Comparison of ENCODE assay signal across 16 mouse cellular contexts in genomic region chr17:73640117-73640480, GRCm38 (mm10).
DNase-seq lines count a peak whose midpoint lies in the region; ATAC-seq and TF ChIP-seq lines count a peak whose summit lies in the region.
"Had no signal": no experiment of that assay in that cellular context is flagged by ENCODE, and none has a peak within 500 bp of the region (broad histone marks: within the 10 kb centered on the region; RNA-seq: fewer than 3 reads in every experiment).

No protein-coding gene starts in this region.

- 0 out of 2 replicates have a peak overlapping the region, but pooled peaks have one; percentile 8 for H3K27ac ChIP-seq in hindbrain, embryonic 14.5 days
- no peak overlapping the region for H3K27ac ChIP-seq in hindbrain, embryonic 11.5 days (ENCODE audit: low read depth, low read length)
- H3K27ac ChIP-seq in kidney, adult 2 months (ENCODE audit: insufficient read depth, low read depth, low read length) = peak overlapping the region; percentile 44
- peak overlapping the region; percentile 81 for H3K27ac ChIP-seq in kidney, embryonic 15.5 days
- no peak overlapping the region for H3K27ac ChIP-seq in limb, embryonic 11.5 days (replicated peaks; ENCODE audit: low read depth, low read length)
- H3K27ac ChIP-seq in liver, embryonic 11.5 days (ENCODE audit: low read depth, low read length) = no peak overlapping the region
- H3K27ac ChIP-seq: embryonic facial prominence, embryonic 15.5 days had no signal

- no peak for TF ChIP-seq CTCF in kidney, adult 2 months (conservative IDR thresholded peaks at IDR 0.05; ENCODE audit: insufficient read depth, insufficient read length, low read depth, low read length)

- H3K27me3 ChIP-seq in hindbrain, embryonic 14.5 days (ENCODE audit: control insufficient read depth, insufficient read depth, low read length) = no peaks in the 10 kb centered on the region
- H3K27me3 ChIP-seq in hindbrain, embryonic 11.5 days (ENCODE audit: control insufficient read depth, insufficient read depth, low read length) = no peaks in the 10 kb centered on the region; the same call in 1 of the 2 replicates
- H3K27me3 ChIP-seq in kidney, adult 2 months (replicated peaks; ENCODE audit: control insufficient read depth, insufficient read depth, low read length) = no peaks in the 10 kb centered on the region
- H3K27me3 ChIP-seq in kidney, embryonic 15.5 days = no peaks in the 10 kb centered on the region
- no peaks in the 10 kb centered on the region for H3K27me3 ChIP-seq in limb, embryonic 11.5 days (ENCODE audit: control insufficient read depth, insufficient read depth, low read length)
- no peaks in the 10 kb centered on the region for H3K27me3 ChIP-seq in liver, embryonic 11.5 days (replicated peaks; ENCODE audit: control insufficient read depth, insufficient read depth, low read length)
- H3K27me3 ChIP-seq: embryonic facial prominence, embryonic 15.5 days; megakaryocyte, embryonic 14.5 days had no signal

- no peak overlapping the region for H3K4me2 ChIP-seq in hindbrain, embryonic 14.5 days (replicated peaks)
- H3K4me2 ChIP-seq in hindbrain, embryonic 11.5 days (replicated peaks; ENCODE audit: low read depth, low read length) = no peak overlapping the region
- H3K4me2 ChIP-seq in kidney, embryonic 15.5 days = peak overlapping the region; percentile 1; the same call in 1 of the 2 replicates
- no peak overlapping the region for H3K4me2 ChIP-seq in limb, embryonic 11.5 days (ENCODE audit: low read depth, severe bottlenecking)
- no peak overlapping the region for H3K4me2 ChIP-seq in liver, embryonic 11.5 days
- H3K4me2 ChIP-seq: embryonic facial prominence, embryonic 15.5 days; heart, embryonic 11.5 days had no signal

- WGBS in hindbrain, embryonic 14.5 days = 48% methylated on average over 3 of the region's 3 CpGs
- WGBS in hindbrain, embryonic 11.5 days = 57% methylated on average over 3 of the region's 3 CpGs
- 29% methylated on average over 3 of the region's 3 CpGs for WGBS in kidney, adult 2 months
- WGBS in kidney, embryonic 15.5 days = 47% methylated on average over 3 of the region's 3 CpGs
- 39% methylated on average over 3 of the region's 3 CpGs for WGBS in limb, embryonic 11.5 days
- WGBS in liver, embryonic 11.5 days = 45% methylated on average over 3 of the region's 3 CpGs

- H3K9ac ChIP-seq in hindbrain, embryonic 14.5 days = no peak overlapping the region
- no peak overlapping the region for H3K9ac ChIP-seq in hindbrain, embryonic 11.5 days (ENCODE audit: low read depth, low read length)
- H3K9ac ChIP-seq in kidney, embryonic 15.5 days = no peak overlapping the region
- no peak overlapping the region for H3K9ac ChIP-seq in limb, embryonic 11.5 days (ENCODE audit: low read length)
- H3K9ac ChIP-seq in liver, embryonic 11.5 days (ENCODE audit: low read depth, low read length) = no peak overlapping the region
- H3K9ac ChIP-seq: embryonic facial prominence, embryonic 15.5 days had no signal

- no peak for TF ChIP-seq POLR2A in kidney, adult 2 months (IDR thresholded peaks at IDR 0.05; ENCODE audit: low read depth, low read length)

- no peak for DNase-seq in hindbrain, embryonic 14.5 days (ENCODE audit: low spot score)
- no peak for DNase-seq in hindbrain, embryonic 11.5 days (ENCODE audit: low spot score)
- DNase-seq in kidney, adult 2 months = peak; percentile 78
- no peak for DNase-seq in limb, embryonic 11.5 days (ENCODE audit: low spot score)
- no peak for DNase-seq in embryo, embryonic 10 days (ENCODE audit: low spot score)
- no peak for DNase-seq in liver, embryonic 11.5 days (ENCODE audit: low spot score)
- DNase-seq: adrenal gland, postnatal 36 days; cerebellum, adult 9-10 months; heart, postnatal 36 days; lung, postnatal 10 days had no signal

- H3K36me3 ChIP-seq in hindbrain, embryonic 14.5 days (replicated peaks; ENCODE audit: control insufficient read depth, insufficient read depth) = no peaks in the 10 kb centered on the region
- H3K36me3 ChIP-seq in hindbrain, embryonic 11.5 days (ENCODE audit: control insufficient read depth, insufficient read depth, low read length) = no peaks in the 10 kb centered on the region
- no peaks in the 10 kb centered on the region for H3K36me3 ChIP-seq in kidney, adult 2 months (ENCODE audit: control insufficient read depth, insufficient read depth, low read length)
- no peaks in the 10 kb centered on the region for H3K36me3 ChIP-seq in kidney, embryonic 15.5 days
- H3K36me3 ChIP-seq in limb, embryonic 11.5 days (ENCODE audit: control insufficient read depth, insufficient read depth, low read length) = no peaks in the 10 kb centered on the region
- H3K36me3 ChIP-seq in liver, embryonic 11.5 days (ENCODE audit: control insufficient read depth, insufficient read depth, low read length) = no peaks in the 10 kb centered on the region
- H3K36me3 ChIP-seq: embryonic facial prominence, embryonic 15.5 days had no signal

- H3K4me1 ChIP-seq in hindbrain, embryonic 14.5 days (replicated peaks; ENCODE audit: control insufficient read depth, insufficient read depth, low read length) = no peaks in the 10 kb centered on the region; the same call in 1 of the 2 replicates
- H3K4me1 ChIP-seq in hindbrain, embryonic 11.5 days (replicated peaks; ENCODE audit: control insufficient read depth, insufficient read depth, low read length) = 0 out of 2 replicates have a peak, but pooled peaks cover 2% of the 10 kb centered on the region
- H3K4me1 ChIP-seq in kidney, adult 2 months (ENCODE audit: control insufficient read depth, insufficient read depth, low read length) = peaks cover 29% of the 10 kb centered on the region
- H3K4me1 ChIP-seq in kidney, embryonic 15.5 days = peaks cover 30% of the 10 kb centered on the region
- peaks cover 11% of the 10 kb centered on the region for H3K4me1 ChIP-seq in limb, embryonic 11.5 days (ENCODE audit: control insufficient read depth, insufficient read depth, low read length)
- no peaks in the 10 kb centered on the region for H3K4me1 ChIP-seq in liver, embryonic 11.5 days (replicated peaks; ENCODE audit: control insufficient read depth, insufficient read depth, low read length)
- H3K4me1 ChIP-seq: embryonic facial prominence, embryonic 15.5 days; megakaryocyte, embryonic 14.5 days had no signal

- H3K9me3 ChIP-seq in hindbrain, embryonic 14.5 days (ENCODE audit: control insufficient read depth, low read length) = no peaks in the 10 kb centered on the region
- no peaks in the 10 kb centered on the region for H3K9me3 ChIP-seq in hindbrain, embryonic 11.5 days (ENCODE audit: control insufficient read depth, low read length)
- no peaks in the 10 kb centered on the region for H3K9me3 ChIP-seq in kidney, embryonic 15.5 days (replicated peaks)
- no peaks in the 10 kb centered on the region for H3K9me3 ChIP-seq in limb, embryonic 11.5 days (ENCODE audit: control insufficient read depth, low read length)
- no peaks in the 10 kb centered on the region for H3K9me3 ChIP-seq in liver, embryonic 11.5 days (ENCODE audit: control insufficient read depth, low read length)
- H3K9me3 ChIP-seq: embryonic facial prominence, embryonic 15.5 days; megakaryocyte, embryonic 14.5 days had no signal

- H3K4me3 ChIP-seq in hindbrain, embryonic 14.5 days (replicated peaks; ENCODE audit: low read length) = no peak overlapping the region
- no peak overlapping the region for H3K4me3 ChIP-seq in hindbrain, embryonic 11.5 days (ENCODE audit: low read depth, low read length)
- peak overlapping the region; percentile 11 for H3K4me3 ChIP-seq in kidney, adult 2 months (ENCODE audit: insufficient read depth, low read depth, low read length)
- H3K4me3 ChIP-seq in kidney, embryonic 15.5 days (replicated peaks) = no peak overlapping the region
- H3K4me3 ChIP-seq in limb, embryonic 11.5 days (ENCODE audit: low read depth, low read length) = no peak overlapping the region
- no peak overlapping the region for H3K4me3 ChIP-seq in liver, embryonic 11.5 days (ENCODE audit: low read depth, low read length)
- H3K4me3 ChIP-seq: embryonic facial prominence, embryonic 15.5 days; megakaryocyte, embryonic 14.5 days had no signal

- ATAC-seq in hindbrain, embryonic 14.5 days (ENCODE audit: low FRiP score) = no peak
- ATAC-seq in hindbrain, embryonic 11.5 days (ENCODE audit: low FRiP score) = no peak
- ATAC-seq in kidney, embryonic 15.5 days (replicated peaks; ENCODE audit: low FRiP score) = peak; percentile 84
- ATAC-seq in limb, embryonic 11.5 days (ENCODE audit: insufficient number of reproducible peaks, low FRiP score, low TSS enrichment, low read depth) = 0 out of 2 replicates have a peak, but pooled peaks have one; percentile 5
- no peak for ATAC-seq in liver, embryonic 11.5 days (replicated peaks; ENCODE audit: low FRiP score)
- ATAC-seq: activated CD4-positive, CD25-positive, alpha-beta regulatory T cell, adult 4 months; inflammation-experienced regulatory T-cells, adult 6 months had no signal

Comparison
In these comparisons a context has a peak if more than half of its experiments do, and no peak if none do; other contexts are left out.
1. H3K27ac ChIP-seq: peak in hindbrain, embryonic 14.5 days (single experiment), kidney, adult 2 months (single experiment) and kidney, embryonic 15.5 days (single experiment); none in hindbrain, embryonic 11.5 days (single experiment), limb, embryonic 11.5 days (single experiment) and liver, embryonic 11.5 days (single experiment).
2. ATAC-seq: peak in kidney, embryonic 15.5 days (single experiment) and limb, embryonic 11.5 days (single experiment); none in hindbrain, embryonic 14.5 days (single experiment), hindbrain, embryonic 11.5 days (single experiment) and liver, embryonic 11.5 days (single experiment).